Mouse (Mus musculus) adrenal gland, adult 8-10 months (tissue): ENCODE results near the gene Gm45521. TPM values are rescaled to one million over a fixed set of nuclear protein-coding genes. Genes with fewer than 3 reads are reported as not detected.

ENCODE experiments used
- DNase-seq: peaks from one replicate; pipeline ENCODE4 v3.0.0; 2022
- total RNA-seq, 4 experiments: library from RNA; stranded (reverse); gene quantifications; 2 replicates each; pipeline ENCODE4 v1.2.4; 2022

Gene Gm45521
- not detected for total RNA-seq

DNA sequence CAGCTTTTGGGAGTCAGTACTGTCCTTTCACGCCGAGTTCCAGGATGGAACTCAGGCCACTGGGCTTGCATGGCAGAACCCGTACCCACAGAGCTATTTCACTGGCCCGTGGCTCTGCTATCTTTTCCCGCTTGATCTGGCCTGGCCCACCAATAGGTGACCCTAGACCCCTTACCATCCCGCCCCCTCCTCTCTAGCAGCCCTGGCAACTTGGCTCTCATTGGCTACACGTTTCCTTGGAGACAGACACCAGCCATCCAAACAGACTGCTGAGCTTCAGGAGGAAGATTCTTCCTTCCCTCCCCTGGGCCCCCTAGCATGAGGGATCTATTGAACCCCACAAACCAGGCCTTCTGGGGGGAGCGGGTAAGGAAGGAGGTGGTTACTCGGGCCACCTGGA, at the start of gene Gm45521:
Gene Gm45521 (plus strand): TSS at position 240 of the 400 bp plus-strand sequence.
- DNase-seq, result no peak

DNA sequence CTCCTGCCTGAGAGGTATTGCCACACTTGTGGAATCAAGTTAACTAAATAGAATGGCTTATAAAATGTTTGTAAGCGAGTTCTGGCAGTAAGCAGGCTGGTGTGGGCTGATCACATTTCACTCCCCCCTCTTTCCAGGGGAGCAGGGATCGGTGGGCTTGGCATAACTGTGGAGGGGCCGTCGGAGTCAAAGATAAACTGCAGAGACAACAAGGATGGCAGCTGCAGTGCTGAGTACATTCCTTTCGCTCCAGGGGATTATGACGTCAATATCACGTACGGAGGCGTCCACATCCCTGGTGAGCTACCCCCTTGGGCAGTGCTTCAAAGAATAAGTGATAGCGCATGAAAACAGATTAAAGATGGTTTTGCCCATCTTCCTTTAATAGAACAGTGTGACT, 47.6 kb upstream of the Gm45521 start:
- DNase-seq, result no peak

DNA sequence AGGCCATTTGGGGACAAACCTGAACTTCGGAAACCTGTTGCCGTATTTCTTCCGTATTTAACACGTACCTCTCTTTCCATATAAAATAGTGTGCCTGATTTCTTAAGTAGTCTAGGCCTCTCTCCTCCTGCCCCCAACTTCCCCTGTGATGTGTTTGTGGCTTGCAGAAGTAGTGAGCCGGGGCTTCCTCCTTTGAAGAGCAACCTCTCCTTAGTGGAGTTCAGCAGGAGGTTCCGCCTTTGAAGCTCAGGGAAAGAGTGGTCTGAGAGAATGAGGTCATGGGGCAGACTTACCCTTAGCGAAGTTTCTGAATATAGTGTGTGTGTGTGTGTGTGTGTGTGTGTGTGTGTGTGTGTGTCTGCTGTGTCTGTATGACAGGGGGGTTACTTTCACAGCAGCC, 43.2 kb upstream of the Gm45521 start:
- no peak for DNase-seq

DNA sequence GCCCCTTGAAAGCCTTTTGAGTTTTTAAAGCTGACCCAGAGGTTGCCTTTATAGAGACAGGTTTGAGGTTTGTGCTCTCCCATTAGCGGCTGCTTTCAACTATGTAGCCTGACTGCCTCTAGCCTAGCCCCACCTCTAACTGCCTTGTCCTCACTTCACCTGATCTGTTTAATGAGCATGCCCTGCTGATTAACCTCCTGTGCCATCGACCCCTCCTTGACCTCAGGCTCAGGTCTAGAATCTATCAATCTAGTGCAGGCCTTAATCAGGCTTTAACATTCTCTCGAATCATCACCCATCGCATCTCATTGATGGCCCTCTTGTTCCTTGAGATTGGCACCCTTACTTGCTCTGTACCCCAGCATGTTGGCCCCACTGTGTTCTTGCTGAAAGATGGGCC, 42.6 kb upstream of the Gm45521 start:
- DNase-seq, result no peak

DNA sequence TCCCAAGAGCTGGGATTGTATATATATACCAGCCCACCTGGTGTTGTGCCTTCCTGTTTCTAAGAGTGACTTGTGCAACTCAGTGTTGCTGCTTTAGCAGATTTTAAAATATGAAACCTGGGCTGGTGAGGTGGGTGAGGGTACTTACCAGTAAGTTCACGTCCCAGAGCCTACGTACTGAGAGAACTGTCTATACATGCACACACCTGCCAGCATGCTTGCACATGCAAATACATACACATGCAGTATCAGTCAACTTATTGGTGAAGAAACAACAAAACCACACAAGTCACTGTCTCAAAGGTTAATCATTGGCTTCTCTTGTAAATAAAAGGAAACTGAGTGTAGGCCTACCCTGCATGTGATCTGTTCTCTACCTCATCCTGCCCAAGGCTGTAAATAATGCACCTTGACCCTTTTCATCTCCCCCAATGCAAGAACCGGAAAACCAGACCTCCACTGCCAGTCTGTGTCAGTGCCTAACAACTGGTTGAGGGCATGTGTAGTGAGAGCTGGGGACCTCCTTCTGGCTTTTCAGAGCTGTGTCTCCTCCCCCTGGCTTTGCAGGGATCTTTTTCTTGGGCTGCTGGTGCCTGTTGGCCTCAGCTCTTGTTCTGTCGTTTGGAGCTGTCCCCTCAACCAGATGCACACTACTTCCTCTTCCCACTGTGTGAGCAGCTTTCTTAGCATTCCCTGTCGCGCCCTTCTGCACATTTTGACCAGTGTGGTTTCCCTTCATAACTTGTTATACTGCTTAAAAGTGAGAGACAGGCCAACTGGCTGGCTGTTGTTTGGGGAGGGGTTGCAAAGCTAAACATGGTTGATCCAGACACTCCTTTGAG, 38.7 kb upstream of the Gm45521 start:
- DNase-seq, result no peak

DNA sequence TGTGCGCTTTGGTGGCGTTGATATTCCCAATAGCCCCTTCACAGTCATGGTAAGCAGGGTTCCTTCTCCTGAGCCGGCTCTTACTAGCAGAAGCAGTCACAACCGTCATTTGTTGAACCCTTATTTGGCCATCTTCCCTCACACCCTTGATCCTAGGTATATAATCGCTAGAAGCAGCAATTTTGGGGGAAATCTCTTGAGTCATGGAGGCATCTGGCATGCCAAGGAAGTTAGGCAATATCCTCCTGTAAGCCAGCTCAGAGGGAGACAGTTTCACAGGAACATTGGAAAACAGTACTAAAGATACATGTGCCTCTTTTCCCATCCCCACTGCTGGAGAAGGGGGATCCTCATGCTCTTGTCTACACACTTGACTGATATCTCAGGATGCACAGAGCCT, 37.8 kb upstream of the Gm45521 start:
- DNase-seq, result no peak

DNA sequence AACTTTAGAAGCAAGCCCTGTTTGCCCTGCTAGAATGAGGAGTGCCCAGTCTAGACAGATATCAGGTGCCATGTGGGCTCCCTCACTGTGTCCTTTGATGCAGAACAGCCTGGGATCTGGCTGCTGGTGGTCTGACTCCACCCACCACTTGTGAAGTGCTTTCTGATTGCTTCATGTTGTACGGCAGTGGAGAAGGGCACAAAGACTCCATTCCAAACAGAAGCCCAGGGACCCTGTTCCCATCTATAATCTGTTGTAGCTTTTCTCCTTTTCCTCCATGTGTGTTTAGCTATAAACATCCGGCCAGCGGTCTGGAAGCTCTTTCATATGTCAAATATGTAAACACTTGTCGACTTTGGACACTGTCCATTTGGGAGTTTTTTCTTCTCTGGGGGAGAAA, 37.2 kb upstream of the Gm45521 start:
- DNase-seq, result no peak

DNA sequence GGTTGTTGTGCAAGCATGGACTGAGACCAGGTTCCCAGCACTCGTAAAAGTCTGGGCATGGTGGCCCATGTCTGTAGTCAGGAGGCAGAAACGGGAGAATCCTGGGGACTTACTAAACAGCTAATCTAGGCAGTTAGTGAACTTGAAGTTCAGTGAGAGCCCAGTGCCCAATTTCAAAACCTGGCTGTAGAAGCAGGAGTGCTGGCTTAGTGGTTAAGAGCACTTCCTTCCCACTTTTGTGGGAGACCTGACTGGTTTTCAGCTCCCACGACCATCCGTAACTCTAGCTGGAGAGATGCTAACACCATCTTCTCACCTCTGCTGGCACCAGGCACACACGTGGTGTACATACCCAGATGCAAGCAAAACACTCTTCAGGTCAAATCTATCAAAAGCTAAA, 35.6 kb upstream of the Gm45521 start:
- DNase-seq, result no peak

DNA sequence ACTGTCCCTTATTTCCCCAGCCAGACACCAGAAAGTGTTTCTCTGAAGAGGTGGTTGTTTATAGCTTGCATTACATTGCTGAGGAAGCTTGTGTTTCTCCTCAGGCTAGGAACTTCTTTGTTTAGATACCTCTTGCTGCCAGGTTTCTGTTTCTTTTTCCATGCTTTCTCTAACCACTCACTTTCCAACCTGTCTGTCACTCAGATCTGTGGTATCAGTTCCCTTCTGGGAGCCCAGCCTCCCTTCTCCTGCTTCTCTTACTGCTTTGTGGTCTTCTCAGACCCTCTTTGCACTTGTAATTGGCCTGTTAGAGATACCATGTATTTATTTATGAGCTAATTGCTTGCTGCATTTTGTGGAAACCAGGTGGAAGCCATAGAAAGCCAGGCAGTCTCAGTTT, 33.5 kb upstream of the Gm45521 start:
- no peak for DNase-seq

DNA sequence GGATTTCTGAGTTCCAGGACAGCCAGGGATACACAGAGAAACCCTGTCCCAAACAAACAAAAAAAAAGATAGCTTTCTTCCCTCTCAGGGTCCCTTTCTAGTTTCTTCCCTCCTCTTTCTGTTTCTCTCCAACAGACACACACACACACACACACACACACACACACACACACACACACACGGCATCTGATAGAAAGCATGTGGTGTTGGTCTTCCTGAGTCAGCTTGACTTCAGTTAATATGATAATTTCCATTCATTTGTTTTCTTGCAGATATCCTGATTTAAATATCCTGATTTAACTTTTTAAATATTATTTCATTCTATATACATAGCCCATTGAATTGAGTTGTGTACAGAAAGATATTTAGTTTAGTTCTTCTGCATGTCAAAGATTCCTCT, 28.7 kb upstream of the Gm45521 start:
- DNase-seq, result no peak

DNA sequence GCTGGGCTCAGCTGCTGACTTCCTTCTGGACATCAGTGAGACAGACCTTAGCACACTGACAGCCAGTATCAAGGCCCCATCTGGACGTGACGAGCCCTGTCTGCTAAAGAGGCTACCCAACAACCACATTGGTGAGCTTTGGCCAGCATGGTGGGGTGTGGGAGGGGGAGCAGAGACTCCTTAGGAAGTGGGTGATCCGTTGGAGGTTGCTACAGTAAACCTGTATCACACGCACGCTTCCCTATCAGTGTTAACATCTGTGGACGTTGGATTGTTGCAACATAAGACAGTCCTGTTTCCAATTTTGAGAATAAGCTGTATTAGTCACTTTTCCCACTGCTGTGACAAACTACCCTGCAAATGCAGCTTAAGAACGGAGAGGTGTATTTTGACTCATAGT, 28.1 kb upstream of the Gm45521 start:
- no peak for DNase-seq

DNA sequence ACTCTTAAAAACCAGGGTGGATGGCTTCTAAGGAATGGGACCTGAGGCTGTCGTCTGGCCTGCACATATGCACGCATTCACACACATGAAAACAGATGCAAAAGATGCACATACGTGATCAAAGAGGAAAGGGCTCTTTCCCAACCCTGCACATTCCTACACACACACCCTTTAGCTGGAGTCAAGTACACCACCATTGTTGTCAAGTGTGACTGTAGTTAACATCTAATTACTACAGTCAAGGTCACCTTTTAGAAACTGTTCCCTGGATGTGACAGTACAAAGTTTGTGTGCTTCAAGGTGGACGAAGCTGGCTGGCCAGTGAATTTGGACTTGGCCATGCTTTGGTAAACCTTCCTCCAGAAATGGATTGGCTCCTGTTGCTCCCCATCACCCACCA, 24.9 kb upstream of the Gm45521 start:
- DNase-seq, result no peak

DNA sequence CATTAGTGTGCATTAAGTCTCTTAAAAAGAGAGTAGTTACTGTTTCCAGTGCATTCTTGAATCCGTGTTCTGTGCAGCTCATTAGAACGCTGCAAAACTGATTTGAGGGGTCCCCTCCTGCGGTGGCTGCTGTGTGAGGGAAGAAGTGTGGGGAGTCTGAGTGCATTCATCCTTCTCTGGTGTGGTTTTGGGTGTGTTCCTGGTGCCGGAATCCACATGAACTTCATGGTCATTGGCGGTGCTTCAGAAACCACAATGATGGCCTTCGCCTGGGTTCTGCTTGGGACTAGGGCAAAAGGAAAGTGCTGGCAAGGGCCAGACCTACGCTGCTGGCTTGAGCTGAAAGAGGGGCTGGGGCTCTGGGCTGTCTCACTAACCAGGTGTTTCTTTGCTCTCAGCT, 22.9 kb upstream of the Gm45521 start:
- no peak for DNase-seq

DNA sequence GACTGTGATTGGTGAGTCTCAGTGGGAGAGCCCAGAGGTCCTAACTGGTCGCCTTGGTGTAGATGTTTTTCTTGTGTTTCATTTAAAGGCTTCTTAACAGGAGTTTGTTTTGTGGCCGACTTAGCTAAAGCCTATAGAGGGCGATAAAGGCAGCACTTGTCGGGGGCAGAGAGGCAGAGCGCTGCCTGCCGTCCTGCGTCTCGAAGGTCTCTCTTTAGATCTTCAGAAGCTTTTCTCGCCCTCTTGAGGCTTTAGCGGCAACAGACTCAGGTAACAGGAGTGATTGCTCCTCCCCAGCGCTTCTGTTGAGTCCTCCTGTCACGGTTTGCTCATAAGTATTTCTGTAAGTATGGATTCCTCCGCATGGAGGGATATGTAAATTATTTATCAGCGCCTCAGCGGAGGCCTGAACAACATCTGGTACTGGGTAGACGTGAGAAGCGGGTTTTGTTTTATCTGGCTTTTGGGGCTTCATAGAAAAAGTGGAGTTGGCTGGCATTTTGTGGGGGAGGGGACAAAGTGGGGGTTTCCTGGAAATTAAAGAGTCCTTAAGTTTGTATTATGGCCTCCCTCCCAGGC, 19.9 kb upstream of the Gm45521 start:
- no peak for DNase-seq

DNA sequence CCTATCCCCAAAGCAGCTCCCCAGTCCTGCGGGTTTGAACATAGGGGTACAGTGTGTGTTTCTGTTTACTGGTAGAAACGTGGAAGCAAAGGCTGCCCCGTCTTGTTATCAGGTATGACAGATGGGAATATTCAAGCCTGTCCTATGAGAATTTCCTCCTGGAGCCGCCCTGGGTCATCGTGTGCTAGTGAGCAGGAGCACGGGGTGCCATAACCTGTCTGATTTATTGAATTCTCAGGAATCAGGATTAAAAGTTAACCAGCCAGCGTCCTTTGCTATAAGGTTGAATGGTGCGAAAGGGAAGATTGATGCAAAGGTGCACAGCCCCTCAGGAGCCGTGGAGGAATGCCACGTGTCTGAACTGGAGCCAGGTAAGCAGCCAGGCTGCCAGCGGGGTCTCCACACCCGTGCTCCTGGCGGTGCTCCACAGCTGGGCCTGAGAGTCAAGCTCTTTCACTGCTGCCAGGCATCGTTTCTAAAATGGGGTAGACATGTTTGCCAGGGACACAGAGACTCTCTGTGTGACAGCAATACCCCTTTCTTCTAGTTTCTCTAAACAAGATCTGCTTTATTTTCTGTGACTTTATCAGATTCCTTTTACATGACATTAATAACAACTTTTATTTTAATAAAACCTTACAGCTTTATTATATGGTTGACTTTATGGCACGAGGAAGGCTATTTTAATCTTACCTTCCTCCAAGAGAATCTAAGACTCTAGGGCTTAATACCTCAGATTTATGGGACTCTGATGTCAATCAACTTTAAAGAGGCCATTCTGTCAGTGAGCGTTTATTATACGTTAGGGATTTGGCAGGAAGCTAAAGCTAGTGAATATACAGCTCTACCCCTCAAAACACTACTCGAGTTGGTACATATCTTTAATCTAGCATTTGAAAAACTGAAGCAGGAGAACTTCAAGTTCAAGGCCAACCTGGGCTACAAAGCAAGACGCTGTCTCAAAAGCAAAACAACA, 18.0 kb upstream of the Gm45521 start:
- DNase-seq, result no peak

DNA sequence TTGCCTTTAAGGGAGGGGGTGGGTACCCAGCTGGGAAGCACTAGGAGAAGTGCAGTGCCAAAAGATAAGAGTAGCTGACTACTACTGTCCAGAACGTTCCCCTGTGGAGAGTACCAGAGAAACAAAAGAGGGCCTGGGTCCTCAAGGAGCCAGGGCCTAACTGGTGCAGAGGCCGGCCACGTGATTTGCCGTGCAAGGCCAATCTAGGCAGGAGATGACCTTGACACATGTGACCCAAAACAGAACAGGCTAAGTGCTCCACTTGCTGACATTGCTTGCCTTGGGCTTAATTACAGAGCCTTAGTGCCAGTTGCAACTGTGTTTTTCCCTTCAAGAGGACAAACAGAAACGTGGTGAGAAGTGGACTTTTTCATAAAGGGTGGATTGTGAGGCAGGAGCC, 15.7 kb upstream of the Gm45521 start:
- no peak for DNase-seq

DNA sequence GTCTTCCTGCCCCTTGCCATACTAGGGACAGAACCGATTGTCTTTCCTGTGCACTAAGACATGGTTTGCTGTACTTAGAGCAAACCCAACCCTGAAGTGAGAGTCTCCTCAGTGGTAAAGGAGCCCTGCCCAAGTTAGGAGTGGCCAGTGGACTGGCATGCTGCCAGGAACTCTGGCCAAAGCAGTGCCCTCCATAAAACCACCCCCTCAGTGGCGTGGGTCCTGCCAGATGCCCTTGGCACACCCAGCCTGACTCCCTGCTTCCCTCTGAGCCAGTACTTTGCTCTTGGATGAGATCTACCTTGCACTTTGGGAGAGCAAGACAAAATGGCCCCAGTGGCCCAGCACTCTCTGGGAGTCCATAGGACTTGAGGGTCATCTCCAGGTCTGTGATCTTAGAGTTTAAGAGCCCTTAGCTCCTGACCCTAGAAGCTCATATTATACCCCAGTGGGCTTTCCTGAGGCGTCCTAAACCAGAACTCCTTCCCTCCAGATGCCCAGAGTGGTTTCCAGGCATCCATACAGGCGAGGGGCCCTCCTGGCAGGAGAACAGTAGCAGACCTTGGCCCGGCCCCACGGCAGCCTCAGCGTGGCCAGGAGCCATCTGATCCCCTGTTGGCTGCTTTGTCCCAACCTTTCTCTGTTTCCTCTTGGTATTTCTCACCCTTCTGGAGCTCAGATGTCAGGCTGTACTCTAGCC, 13.8 kb upstream of the Gm45521 start:
- DNase-seq, result peak; percentile 62

DNA sequence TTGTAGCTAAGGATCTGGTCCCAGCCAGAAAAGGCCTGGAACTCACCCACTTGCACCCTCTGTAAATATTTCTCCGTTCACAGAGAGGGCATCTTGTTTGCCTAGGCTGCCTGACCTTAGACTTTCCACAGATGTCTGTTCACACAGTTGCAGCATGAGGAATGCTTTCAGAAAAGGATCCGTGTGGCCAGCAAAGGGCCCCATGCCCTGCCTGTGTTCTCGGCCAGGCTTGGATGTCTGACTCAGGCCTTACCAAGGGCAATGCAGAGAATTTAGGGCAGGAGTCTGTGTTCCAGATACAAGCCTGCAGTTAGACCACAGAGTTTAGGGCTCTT, 13.3 kb upstream of the Gm45521 start:
- DNase-seq, result no peak

DNA sequence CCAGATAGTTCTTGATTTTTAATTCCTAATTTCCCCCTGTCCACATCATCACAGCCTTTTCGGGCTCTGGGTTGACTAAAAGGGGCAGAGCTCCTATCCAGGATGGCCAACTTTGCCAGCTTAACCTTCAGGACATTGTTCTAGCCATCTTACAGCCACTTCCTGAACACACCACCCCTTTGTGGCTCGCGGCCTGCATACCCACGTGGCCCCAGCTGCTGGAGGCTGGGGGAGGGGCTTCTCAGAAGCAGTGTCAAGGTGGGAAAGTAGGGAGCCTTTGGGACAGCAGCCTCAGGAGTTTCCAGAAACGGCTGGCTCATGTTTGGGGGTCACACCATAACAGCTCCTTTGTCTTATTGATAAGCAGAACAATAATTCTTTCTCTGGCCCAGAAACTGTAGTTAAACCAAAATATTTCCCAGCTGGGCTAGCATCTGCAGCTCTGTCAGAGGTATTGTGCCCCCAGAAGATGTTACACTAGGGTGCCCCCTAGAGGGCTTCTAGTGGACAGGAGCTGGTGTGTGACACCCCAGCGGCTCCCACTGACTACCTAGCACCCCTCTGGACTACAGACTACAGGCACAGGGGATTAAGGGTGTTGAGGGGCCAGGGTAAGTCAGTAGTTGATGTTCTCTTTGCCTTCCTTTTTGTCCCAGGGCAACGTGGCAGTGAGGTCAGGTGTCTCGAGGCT, 12.6 kb upstream of the Gm45521 start:
- DNase-seq, result no peak

DNA sequence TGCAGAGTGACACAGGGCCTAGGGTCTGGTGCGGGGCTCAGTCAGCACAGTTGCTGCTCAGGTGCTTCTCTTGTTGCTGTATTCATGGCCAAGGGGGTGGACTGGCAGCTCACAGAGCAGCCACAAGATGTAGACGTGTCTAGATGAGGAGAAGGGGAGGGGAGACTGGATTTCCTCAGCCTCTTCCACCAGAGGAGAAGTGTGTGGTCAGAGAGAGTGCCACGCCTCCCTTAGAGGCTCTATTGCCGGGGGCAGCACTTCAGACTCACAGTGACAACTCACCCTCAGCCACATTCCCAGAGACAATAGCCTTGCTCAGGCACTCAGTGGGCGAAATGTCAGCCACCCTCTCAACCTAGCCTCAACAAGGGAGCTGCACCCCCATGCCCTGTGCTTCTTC, 11.8 kb upstream of the Gm45521 start:
- DNase-seq, result no peak

DNA sequence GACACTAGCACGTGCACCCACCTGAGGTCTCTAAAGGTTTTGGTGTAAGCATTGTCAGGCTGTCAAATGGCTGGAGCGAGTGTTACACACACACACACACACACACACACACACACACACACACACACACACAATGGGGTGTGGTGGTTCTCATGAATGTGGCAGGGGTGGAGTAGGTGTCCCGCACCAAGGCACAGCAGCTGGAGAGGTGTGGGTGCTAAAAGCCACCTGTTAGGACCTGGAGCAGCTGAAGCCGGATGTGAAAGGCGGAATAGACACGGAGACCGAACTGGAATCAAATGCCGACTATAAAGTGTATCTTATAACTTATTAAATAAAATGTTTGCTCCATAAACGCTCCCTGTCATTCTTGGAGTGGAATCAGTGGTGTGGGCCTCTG, 5.9 kb upstream of the Gm45521 start:
- DNase-seq, result no peak

DNA sequence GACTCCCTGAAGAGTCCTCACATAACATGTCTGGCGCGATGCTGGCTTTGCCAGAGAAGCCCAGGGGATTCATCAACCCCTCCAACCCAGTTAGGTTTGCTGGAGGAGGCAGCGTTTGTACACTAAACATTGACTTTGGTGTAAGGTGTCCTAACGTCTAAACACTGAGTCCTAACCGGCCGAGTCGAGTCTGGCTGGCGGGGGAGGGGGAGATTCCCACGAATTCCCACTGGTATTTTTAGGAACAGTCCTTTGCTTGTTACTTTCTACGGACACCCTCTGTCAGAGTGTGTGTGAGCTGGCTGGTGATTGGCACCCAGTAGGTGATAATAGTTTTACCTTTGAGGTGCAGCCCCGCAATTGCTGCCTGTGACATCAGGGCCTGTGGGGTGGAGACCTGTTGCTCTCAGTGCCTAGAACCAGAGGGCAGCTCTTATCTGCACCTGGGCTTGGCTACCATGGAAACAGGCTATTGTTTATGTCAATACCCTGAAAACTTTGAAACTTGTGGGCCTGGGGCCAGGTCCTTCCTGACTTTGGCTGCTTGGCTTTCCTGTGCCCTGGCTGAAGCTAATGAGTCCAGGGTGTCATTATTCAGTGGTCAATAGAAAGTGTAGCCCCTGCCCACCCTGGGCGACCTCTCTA, 4.4 kb upstream of the Gm45521 start:
- no peak for DNase-seq
